Mouse (Mus musculus) adrenal gland, postnatal 4 days (tissue): ENCODE results near the gene Atp6v1a. TPM values are rescaled to one million over a fixed set of nuclear protein-coding genes. Genes with fewer than 3 reads are reported as not detected.

Experiments used
- DNase-seq, 2 experiments: peaks; one replicate each; pipeline ENCODE4 v3.0.0; 2021 to 2022; ENCODE audit warnings: low spot score in 2 of 2, mixed read lengths in 2 of 2
- total RNA-seq, 2 experiments: library from RNA; stranded (reverse); gene quantifications; 2 replicates each; pipeline ENCODE4 v1.2.3; 2021

Atp6v1a gene
- total RNA-seq, 2 experiments from 2014 or later: 91.2 to 121 TPM

DNA sequence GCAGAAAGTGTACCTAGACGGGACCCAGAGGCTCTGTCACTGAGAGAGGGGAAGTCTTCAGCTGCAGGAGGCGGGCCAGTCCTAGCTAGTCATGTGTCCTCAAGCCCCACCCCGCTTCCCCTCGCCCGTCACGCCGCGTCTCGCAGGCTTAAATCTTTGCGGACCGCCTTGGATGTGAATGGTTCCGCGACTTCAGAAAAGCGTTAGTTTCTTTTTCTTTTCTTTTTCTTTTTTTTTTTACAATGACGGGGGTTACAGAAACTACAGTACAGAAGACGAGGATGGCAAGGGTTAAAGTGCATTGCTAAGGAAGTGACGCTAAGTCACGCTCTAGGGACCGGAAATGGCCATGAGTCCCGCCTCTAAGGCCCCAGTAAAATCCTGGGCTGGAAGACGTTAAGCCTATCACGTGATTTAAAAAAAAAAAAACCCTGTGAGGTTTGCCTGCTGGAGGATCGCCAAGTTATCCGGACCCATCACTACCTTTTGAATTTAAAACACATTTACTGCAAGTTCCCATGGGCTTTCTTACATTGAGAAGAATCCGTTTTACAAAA is 448 bp downstream of the Atp6v1a start:
- peak; percentile 32 to 70 for DNase-seq

DNA sequence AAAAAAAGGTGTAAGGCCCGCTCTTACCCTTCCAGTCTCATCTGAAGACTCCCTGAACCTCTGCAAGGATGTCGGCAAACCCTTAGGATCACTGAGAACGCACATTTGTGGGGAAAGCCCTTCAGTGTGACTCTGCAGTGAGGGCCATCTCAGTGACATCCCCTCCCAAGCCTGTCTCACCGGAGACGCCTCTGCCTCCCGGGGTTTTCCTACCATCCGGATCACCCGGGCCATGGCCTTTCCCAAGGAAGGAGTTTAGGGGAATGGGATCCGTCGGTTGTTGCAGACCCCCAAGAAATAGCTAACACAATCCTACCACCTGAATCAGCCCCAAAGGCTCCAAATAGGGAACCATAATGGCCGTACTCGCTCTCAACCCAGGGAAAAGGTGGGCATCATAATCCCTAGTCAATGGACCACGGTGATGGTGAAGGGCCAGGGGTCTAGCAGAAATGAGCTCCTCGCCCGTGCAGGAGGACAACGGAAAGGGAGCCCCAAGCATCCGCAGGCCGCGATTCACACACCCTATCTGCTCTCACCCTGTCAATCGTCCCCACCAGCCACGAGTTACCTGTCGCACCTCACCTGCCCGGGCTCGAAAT is 1.0 kb downstream of the Atp6v1a start:
- peak; percentile 9 to 51 for DNase-seq

DNA sequence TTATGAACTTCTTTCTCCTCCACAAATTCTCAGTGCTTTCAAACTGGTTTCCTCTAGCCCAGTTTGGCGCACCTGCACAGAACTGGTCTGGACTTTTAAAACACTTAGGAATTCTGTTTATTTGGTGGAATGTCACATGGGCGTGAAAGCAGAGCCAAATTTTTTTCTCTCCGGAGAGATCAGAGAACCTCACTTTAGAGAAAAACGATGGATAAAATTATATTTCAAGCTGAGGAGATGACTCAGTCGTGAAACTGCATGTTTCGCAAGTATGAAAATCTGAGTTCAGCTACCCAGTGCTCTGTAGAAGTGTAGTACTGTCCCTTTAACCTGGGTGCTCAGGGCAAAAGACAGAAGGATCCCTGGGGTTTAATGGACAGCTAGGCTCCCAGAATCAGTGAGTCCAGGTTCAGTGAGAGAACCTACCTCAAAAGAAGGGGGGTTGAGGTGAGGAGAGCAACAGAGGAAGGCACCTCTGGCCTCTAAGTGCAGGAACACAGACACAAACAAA is 2.9 kb downstream of the Atp6v1a start:
- DNase-seq: no peak

DNA sequence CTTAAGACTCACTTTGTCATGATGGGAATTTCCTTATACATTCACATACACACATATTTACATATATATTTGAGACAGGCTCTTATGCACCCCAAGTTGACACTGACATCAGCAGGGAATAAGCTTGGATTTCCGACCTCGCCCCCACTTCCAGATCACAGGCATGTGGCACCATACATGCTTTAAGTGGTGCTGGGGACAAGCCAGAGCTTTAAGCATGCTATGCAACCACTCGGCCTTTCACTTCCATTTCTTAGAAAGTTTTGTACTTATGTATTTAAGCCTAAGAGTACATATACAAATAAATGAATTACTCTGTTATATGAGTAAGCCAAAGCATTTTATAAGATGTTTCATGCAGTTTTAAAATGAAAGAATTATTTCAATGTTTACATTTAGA is 6.3 kb downstream of the Atp6v1a start:
- DNase-seq: no peak

DNA sequence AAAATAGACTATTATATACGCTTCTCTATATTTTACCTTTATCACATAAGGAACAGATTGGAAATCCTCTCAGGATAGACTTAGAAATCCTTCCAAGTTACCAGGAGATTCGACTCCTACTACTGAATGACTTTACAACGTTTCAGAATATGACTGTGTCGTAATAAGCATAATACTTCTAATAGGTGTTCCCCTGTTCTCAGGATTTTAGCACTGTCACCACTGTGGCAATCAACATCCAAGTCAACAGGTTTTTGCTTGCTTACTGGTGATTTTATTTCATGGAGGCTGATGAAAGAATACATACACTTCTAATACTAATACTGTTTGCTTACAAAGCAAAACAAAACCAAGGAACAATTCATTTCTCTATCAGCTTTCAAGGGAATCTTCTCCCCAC is 7.2 kb downstream of the Atp6v1a start:
- DNase-seq: no peak

DNA sequence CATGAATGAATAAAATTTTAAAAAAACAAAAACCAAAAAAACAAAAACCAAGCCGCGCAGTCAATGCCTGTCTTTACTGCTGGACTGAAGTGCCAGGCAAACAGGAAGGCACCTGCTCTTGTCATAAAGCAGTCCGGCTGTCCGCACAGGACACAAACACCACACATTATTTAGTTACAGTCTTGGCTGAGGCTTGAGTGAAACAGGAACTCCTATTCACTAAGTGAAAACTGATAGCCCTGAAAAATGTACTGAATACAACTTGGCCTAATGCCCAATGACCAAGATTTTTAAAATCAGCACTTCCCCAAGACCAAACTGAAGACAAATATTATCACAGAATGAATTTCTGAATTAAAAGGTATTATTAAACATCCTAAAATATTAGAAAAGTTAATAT is 13.1 kb downstream of the Atp6v1a start:
- DNase-seq: no peak

DNA sequence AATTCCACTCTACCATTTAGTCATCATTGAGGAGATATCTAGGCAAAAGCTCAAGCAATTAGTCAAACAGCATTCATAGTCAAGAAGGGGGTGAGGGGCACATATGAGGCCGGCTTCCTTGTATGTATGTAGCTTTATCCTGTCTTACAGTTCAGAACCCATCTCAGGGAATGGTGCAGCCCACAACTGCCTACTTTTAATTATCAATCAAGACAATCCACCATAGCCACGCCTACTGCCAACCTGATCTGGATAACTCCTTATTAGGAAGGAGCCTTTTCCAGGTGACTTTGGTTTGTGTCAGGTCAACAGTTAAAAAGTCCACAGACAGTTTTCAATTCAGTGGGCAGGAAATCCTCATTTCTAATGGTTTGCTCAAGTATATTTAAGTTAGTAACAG is 14.1 kb downstream of the Atp6v1a start:
- DNase-seq: no peak

DNA sequence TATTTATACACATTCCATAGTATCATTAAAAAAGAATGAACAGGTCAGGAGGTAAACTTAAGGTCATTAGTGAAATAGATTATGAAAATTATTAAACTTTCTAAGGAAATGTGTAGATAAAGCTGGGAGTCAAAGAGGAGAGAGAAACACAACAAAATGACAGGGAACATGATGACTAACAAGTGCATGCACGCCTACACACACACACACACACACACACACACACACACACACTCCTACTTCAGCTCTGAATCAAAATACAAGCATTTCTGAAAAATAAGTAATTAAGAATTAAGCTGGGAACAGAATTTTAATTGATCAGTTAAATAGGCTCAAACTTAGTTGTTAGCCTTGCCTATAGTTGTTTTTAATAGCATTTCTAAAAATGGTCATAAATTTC is 14.8 kb downstream of the Atp6v1a start:
- no peak for DNase-seq

DNA sequence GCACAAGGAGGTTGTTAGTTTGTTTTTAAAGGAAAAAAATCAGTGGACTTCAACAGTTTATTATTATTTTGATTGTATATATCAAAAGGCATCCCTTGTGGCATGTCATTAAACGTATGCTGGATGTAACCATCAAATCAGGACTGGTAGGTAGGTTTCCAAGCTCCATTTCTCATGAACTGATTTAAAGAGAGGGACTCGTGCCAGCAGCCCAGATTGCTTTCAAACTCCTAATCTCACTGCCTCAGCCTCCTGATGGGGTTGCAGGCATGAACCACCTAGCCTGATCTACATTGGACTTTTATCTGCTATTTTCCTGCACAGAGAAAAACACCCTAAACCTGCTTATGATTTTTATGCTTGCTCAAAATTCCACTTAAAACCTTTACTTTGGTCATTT is 15.7 kb downstream of the Atp6v1a start:
- no peak for DNase-seq

DNA sequence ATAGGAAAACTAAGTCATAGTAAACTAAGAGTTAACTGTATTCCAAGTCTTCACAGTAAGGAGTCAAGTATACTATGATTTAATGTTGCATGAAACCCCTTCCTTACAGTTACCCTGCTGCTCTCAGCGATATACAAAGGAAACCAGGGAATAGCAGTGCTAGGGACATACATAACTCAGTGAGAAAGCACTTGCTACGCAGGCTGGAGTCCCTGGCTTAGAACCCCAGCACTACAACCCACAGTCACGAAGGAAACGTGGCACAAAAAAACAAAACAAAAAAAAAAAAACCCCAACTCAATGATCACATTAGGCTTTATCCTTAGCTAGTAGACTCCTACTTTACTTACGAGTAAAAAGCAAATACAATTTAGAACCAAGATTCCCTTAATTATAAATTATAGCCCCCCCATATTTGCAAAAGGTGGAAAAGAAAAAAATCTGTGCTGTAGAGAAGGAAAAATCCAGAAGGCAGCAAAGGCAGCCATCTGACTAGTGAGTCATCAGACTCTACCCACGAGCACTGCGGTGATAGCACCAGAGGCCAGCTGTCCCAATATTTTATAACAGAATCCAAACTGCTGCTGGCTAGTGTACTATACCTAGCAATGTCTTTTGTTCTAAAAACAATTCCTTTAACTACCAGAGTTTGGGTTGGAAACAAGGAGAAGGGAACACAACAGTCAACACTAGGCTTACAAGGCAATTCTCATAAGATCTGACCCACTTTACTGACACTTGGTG is 16.4 kb downstream of the Atp6v1a start:
- DNase-seq: no peak

DNA sequence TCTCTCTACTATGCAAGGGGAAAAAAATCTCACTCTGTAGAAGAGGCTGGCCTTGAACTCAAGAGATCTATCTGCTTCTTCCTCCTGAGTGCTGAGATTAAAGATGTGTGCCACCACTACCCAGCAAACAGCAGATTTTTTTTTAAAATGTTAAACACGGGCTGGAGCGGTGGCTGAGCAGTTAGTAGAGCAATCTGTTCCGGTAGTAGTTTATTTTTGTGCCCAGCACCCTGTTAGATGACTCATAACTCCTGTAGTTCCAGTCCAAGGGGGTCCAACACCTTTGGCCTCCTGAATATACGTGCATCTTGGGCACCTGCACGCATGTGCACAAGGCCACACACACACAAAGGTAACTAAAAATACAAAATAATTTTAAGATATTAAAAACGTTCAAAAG is 16.9 kb downstream of the Atp6v1a start:
- DNase-seq: no peak

DNA sequence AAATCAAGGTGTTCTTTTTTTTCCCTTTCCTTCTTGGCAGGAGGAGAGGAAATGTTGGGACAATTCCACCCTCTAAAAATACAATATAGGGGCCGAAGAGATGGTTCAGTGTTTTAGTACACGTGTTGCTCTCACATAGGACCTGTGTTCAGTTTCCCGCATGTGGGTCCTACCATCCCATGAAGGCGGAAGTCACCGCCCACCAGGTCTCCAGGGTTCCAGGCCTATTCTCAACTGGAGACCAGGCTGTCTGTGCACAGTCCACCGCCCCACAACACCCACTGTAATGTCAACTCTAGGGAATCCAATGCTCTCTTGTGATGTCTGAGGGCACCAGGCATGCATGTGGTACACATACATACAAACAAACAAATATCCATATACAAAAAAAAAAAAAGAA is 17.4 kb downstream of the Atp6v1a start:
- no peak for DNase-seq

DNA sequence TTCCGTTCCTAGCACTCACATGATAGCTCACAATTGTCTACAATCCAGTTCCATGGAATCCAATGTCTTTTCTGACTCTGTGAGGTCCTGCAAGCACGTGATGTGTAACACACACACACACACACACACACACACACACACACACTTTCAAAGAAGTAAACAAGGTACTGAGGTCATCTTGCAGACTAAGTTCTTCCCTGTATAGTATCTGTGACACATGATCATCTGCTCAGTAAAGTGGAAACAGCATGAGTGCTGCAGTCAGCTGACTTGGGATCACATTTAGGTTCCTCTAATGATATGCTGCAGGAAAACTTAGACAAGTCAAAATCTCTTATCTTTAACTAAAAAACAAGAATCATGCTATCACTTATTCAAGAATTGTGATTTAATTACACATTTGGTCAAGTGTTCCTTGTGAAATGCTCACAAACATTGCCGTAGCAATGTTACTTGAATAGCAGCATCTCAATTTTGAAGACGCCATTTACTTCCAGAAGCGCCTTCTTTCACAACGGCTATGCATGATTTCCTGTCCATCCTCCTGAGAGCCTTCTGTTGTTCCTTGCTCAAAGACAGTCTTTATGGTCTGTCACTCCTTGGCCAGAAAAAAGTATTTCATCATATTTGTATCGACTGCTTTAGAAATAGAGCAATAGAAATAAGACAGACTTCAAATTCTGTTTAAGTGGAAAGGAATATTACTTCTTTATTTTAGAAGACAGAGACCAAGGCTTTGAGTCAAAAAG is 19.6 kb downstream of the Atp6v1a start:
- no peak for DNase-seq

DNA sequence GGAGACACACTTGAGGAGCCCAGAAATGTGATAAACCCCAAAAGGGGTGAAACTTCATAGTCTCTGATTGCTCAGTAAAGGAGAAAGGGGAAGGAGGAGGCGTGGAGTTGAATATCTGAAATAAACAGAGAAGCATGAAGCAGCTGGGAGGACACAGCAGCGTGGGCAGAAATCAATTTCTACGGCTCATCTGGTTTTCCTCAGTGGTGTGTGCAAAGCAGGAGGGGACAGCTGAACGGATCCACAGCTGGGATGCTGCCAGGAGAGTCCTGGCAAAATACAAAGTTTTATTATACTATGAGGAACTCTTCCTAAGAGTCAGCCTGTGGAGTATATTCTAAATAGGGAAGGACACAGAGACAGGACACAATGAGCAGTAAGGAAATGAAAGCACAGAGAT is 30.5 kb downstream of the Atp6v1a start:
- DNase-seq: no peak

DNA sequence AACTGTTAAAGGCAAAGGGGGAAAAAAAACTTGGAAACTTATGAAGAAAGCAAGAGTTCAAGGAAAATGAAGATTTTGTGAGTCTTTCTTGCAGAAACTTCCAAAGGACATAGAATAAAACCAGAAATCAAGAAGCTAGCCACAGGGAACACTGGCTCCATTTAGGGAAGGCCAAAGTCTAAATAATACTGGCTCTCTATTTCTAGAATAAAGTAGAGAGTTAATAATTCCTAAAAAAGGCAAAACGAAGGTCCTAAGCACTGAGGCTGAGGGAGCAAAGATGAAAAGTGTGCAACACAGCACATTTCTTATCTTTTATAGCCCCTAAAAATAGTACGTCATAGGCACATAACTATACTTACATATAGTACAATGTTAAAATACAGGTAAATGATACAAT is 34.3 kb downstream of the Atp6v1a start:
- DNase-seq: no peak

DNA sequence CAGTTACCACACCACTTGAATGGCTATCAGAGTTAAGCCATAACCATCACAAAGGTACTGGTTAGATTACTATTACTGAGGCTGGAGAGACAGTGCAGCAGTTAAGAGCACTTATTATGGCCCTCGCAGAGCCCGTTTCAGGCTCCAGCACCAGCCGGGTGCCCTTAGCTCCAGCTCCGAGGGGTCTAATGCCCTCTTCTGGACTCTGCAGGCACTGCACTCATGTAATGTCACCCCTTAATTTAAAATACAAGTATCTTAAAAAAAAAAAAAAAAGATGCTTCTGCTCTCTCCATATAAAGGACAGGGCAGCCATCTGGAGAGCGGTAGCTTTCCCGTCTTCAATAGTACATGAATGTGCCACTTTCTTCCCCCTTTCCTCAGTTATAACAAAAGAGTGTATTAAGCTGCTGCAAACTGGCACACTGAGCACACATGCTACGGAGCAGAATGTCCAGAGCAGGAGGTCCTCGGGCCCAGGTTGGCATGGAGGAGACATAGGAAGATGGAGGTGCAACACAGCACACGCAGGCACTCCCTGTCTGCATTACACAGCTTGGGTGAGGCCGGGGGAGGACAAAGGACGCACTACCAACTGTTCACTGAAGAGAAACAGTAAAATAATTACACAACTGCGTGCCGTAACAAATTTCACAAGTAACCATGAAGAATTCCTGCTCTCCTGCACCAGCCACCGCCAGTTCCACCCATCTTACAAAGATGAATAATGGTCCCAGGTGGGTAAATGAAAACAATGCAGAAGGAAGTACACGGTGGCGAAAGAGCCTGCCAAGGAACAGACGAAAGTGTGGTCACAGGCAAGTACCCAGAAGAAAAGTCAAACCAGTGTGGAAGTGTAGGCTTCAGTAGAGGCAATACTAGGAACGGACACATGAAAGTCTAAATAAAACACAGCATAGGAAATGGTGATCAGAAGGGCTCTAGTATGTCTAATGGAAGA is 35.4 kb downstream of the Atp6v1a start:
- DNase-seq: no peak

DNA sequence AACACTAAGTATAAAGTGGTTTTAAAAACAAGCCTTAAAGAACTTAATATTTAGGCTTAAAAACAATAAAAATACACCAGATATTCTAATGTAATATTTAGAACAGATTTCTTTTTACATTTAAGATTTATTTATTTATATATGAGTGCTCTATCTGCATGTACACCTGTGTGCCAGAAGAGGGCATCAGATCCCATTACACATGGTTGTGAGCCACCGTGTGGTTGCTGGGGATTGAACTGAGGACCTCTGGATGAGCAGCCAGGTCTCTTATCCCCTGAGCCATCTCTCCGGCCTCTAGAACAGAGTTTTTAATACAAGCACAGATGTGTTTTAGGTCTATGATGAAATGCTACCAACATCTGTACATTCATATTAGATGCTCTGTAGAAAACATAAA is 36.6 kb downstream of the Atp6v1a start:
- DNase-seq: no peak

DNA sequence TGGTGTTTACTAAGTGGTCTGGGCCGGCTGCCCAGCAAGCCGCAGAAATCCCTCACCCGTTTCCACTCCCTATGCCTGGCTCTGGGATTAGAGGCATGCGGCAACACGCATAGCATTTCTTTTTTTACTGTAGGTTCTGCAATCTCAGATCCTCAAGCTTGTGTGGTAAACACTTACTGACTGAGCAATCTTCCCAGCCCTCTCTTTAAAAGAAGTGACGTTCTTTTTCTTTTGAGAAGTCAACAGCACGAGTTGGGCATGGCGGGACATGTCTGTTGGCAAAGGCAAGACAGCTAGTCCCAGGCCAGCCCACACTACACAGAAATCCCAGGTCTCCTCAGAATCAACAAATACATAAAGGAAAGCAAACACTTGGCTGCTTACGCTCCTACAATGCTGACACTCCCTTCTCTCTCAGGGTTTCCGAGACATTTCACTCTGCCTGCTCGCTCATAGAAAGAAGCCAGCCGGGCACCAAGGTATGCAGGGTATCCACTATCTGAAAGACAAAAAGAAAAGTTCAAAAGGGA is 38.3 kb downstream of the Atp6v1a start:
- DNase-seq: no peak

DNA sequence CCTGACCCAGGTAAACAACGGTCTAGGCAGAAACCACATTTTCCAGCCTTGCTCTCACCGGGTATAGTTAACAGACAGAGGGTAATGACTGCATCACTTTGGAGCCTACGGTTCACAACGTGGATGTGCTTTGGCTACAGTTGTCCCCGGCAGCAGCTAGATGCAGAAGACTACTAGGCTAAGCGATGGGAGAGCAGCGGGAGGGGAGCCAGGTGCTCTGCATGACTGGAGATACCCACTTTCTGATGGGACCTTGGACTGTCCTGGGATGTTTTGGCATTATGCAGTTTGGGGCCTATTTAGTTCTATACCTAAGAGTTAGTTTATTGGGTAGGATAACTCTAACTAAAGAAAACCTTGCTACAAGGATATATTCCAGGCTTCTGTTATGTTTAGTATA is 40.1 kb downstream of the Atp6v1a start:
- no peak for DNase-seq

DNA sequence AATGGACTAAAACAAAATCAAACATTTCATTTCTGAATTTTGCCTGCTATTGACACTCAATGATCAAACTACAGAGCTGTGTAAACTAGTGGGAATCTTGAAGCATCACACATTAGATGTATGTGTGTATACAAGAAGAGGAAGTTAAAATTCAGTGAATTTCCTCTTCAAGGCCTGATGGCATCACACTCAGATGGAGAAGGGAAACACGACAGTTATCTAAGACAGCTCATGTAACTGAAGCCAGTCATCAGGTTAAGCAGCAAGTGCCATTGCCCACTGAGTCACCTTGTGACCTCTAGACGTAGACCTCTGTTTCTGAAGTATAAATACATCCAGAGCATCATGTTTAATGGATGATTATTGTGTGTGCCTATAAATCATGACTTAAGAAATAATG is 51.9 kb downstream of the Atp6v1a start:
- no peak for DNase-seq
